Mouse (Mus musculus) limb, embryonic 14.5 days (tissue): ENCODE results near the gene Slitrk5. TPM values are rescaled to one million over a fixed set of nuclear protein-coding genes. Genes with fewer than 3 reads are reported as not detected.
"Not testable (repeated sequence)": the region's sequence is repeated elsewhere in the genome, so short reads cannot be mapped to it uniquely, and the experiment has no call there.

Source experiments
- ATAC-seq: fragments of 200-750 bp; cut with Nextera tagmentation; 2 replicates; pipeline ENCODE4 v1.8.0; 2017; ENCODE audit warnings: low read depth, moderate number of reproducible peaks, moderate TSS enrichment; ENCODE audit not compliant: low FRiP score
- DNase-seq: peaks from one replicate; pipeline ENCODE4 v3.0.0-alpha.2; 2015; ENCODE audit warnings: low spot score
- H3K27ac ChIP-seq: fragments of 300-500 bp; sonication (generic); replicated peaks from 2 replicates; pipeline ENCODE4 v1.5.1; 2014; ENCODE audit warnings: low read depth, mild to moderate bottlenecking, low read length, moderate library complexity, mixed read lengths
- H3K27me3 ChIP-seq: fragments of 300-500 bp; sonication (generic); 2 replicates; pipeline ENCODE4 v1.6.1; 2014; ENCODE audit warnings: low read length, mixed read lengths; ENCODE audit not compliant: control insufficient read depth, insufficient read depth
- H3K36me3 ChIP-seq: fragments of 300-500 bp; sonication (generic); 2 replicates; pipeline ENCODE4 v1.6.1; 2014; ENCODE audit warnings: mild to moderate bottlenecking, low read length, moderate library complexity, mixed read lengths; ENCODE audit not compliant: control insufficient read depth, insufficient read depth
- H3K4me1 ChIP-seq: fragments of 300-500 bp; sonication (generic); 2 replicates; pipeline ENCODE4 v1.6.1; 2014; ENCODE audit warnings: antibody characterized with exemption, low read length, mixed read lengths; ENCODE audit not compliant: control insufficient read depth, insufficient read depth
- H3K4me2 ChIP-seq: fragments of 300-500 bp; sonication (generic); replicated peaks from 2 replicates; pipeline ENCODE4 v1.6.1; 2014; ENCODE audit warnings: low read depth, mild to moderate bottlenecking, low read length, moderate library complexity; ENCODE audit not compliant: severe bottlenecking
- H3K4me3 ChIP-seq: fragments of 300-500 bp; sonication (generic); replicated peaks from 2 replicates; pipeline ENCODE4 v1.5.1; 2014; ENCODE audit warnings: low read length
- H3K9ac ChIP-seq: fragments of 300-500 bp; sonication (generic); 2 replicates; pipeline ENCODE4 v1.6.1; 2014; ENCODE audit warnings: mild to moderate bottlenecking, low read depth, low read length, moderate library complexity; ENCODE audit not compliant: severe bottlenecking
- H3K9me3 ChIP-seq: fragments of 300-500 bp; sonication (generic); 2 replicates; pipeline ENCODE4 v1.6.1; 2016; ENCODE audit warnings: low read length; ENCODE audit not compliant: control insufficient read depth
- POLR2A ChIP-seq: fragments of 200-500 bp; IDR thresholded peaks from 2 replicates; pipeline ENCODE4 v1.8.0; 2012; ENCODE audit warnings: inconsistent platforms, mild to moderate bottlenecking, moderate library complexity, borderline replicate concordance; ENCODE audit not compliant: insufficient read depth, insufficient read length; ENCODE audit errors: extremely low read depth
- WGBS: fragments of 180-500 bp; shearing (Covaris S2); extraction: QIAGEN DNeasy Blood & Tissue Kit; methylation state at CpG from one replicate; pipeline ENCODE4 v1.1.7; 2014; 5-methylcytosine and 5-hydroxymethylcytosine counted together
- polyA plus RNA-seq, 2 experiments: library from polyadenylated mRNA; depleted of rRNA in 1 of 2; stranded (reverse) in 1 of 2; unstranded in 1 of 2; fragments of >200 nt; fragmentation: Nextera tagmentation in 1 of 2; extraction: Ambion mirVana in 1 of 2; gene quantifications; 2 replicates each; pipeline versions ENCODE4 v1.2.1 to v1.2.3; 2012 to 2014

Slitrk5 gene
- polyA plus RNA-seq, 2 experiments: 2.2 to 2.4 TPM

DNA sequence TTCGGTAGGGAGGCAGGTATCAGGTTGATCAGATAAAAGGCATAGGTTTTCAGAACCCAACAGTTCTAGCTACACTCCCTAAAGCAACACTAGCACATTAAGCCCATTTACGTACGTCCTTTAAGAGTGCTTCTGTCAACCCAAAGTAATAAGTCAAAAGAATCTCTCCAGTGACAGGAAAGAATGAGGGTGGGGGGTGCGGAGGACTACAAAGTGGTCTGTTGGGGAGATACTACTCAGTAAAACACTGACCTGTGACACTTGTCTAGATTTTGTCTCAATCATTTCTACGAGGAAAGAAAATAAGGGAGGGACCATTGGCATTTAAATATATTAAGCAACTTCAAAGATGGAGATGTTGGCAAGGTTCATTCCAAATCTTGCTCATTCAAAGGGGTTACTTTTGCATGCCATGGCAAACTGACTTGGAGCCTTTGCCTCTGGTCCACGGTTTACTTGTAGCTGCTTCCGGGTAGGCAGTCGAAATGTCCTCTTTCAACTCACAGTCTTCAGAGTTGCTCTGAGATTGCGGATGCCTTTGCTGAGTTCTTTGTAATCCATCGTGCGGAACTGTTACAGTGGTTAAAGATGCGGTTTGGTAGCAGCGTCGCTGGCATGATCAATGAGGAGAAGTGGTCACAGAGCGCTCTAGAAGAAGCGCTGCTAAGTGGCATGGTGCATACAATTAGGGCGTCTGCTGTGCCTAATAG lies 2.6 kb downstream of the Slitrk5 start:
- 4% methylated on average over 17 of the region's 17 CpGs for WGBS
- Histone ChIP-seq H3K4me1 (peaks cover 6% of the 10 kb centered on the region; the same call in 1 of the 2 replicates), H3K27ac (no peak overlapping the region), H3K9ac (0 out of 2 replicates have a peak overlapping the region, but pooled peaks have one; percentile 72), H3K4me3 (peak overlapping the region; percentile 69), H3K27me3 (peaks cover 32% of the 10 kb centered on the region), H3K36me3 (no peaks in the 10 kb centered on the region), H3K4me2 (peak overlapping the region; percentile 96), H3K9me3 (no peaks in the 10 kb centered on the region)
- no peak for DNase-seq
- no peak for TF ChIP-seq POLR2A
- no peak for ATAC-seq

- peak overlapping the region; percentile 95; the same call in 1 of the 2 replicates for H3K4me2 ChIP-seq
- no peaks in the 10 kb centered on the region for H3K36me3 ChIP-seq
- H3K4me3 ChIP-seq: 0 out of 2 replicates have a peak overlapping the region, but pooled peaks have one; percentile 54
- no peak for DNase-seq
- peaks cover 6% of the 10 kb centered on the region; the same call in 1 of the 2 replicates for H3K4me1 ChIP-seq
- no peak overlapping the region for H3K27ac ChIP-seq
- H3K9me3 ChIP-seq: no peaks in the 10 kb centered on the region
- ATAC-seq: no peak
- 78% methylated on average over 8 of the region's 8 CpGs for WGBS
- H3K27me3 ChIP-seq: peaks cover 32% of the 10 kb centered on the region
- H3K9ac ChIP-seq: no peak overlapping the region
- TF ChIP-seq POLR2A: no peak
These were observed 5.4 kb downstream of the Slitrk5 start for GRCm38 (mm10) chr14:111680271-111680670.

DNA sequence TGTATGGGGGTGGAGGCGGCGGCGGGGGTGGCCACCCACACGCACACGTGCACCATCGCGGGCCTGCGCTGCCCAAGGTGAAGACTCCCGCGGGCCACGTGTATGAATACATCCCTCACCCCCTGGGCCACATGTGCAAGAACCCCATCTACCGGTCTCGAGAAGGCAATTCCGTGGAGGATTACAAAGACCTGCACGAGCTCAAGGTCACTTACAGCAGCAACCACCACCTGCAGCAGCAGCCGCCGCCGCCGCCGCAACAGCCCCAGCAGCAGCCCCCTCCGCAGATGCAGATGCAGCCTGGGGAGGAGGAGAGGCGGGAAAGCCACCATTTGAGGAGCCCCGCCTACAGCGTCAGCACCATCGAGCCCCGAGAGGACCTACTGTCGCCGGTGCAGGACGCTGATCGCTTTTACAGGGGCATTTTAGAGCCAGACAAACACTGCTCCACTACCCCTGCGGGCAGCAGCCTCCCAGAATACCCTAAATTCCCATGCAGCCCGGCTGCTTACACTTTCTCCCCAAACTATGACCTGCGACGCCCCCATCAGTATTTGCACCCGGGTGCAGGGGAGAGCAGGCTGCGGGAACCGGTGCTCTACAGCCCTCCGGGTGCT lies 6.3 kb downstream of the Slitrk5 start:
- no peak for TF ChIP-seq POLR2A

DNA sequence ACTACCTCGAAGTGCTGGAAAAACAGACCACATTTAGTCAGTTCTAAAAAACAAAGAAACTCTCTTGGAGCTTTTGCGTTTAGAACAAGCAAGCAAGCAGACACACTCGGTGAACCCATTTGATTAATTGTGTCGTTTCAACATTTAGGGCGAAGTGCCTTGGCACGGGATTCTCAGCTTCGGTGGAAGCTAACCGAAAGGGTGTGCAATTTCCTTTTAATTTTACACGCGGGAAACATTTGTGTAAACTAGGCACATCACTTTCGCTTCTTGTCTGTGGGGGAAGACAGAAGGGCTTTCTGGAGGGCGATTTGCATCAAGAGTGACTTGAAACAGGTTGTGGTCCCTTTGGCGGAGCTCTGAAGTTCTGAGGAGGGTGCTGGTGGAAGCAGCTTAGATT lies 6.9 kb downstream of the Slitrk5 start:
- Histone ChIP-seq H3K4me1 (peaks cover 6% of the 10 kb centered on the region; the same call in 1 of the 2 replicates), H3K9ac (peak overlapping the region; percentile 58)
- ATAC-seq: no peak

More for the DNA sequence above, 6.3 kb downstream of the Slitrk5 start:
- Histone ChIP-seq H3K4me2 (peak overlapping the region; percentile 95), H3K4me3 (peak overlapping the region; percentile 54), H3K9ac (peak overlapping the region; percentile 58), H3K27ac (no peak overlapping the region), H3K27me3 (peaks cover 32% of the 10 kb centered on the region), H3K36me3 (no peaks in the 10 kb centered on the region), H3K4me1 (peaks cover 6% of the 10 kb centered on the region; the same call in 1 of the 2 replicates), H3K9me3 (no peaks in the 10 kb centered on the region)
- DNase-seq (peak; percentile 28), ATAC-seq (peak; percentile 62)
- under 1% methylated on average over 37 of the region's 38 CpGs for WGBS

DNA sequence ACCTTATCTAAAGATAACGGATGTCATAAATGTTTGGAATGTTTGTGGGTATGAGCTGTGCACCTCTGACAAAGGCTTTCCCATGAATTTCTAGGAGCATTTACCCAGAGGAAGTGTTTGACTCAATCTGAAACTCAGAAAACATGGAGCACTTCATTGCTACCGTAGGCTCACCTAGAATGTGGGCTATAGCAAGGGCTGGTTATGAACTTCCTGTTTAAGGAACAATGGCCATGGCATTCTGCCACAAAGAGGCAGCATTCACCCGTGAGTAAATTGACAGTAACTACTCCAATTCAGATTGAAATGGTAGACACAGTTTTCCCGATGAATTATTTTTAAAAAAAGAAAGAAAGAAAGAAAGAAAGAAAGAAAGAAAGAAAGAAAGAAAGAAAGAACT lies 8.6 kb downstream of the Slitrk5 start:
- H3K36me3 ChIP-seq: no peaks in the 10 kb centered on the region
- H3K4me2 ChIP-seq: no peak overlapping the region
- WGBS: 79% methylated on average over 4 of the region's 4 CpGs
- H3K9ac ChIP-seq: no peak overlapping the region
- H3K9me3 ChIP-seq: no peaks in the 10 kb centered on the region
- peaks cover 20% of the 10 kb centered on the region; the same call in 1 of the 2 replicates for H3K27me3 ChIP-seq
- TF ChIP-seq POLR2A: no peak
- ATAC-seq: no peak
- no peak for DNase-seq
- H3K4me3 ChIP-seq: no peak overlapping the region
- H3K27ac ChIP-seq: no peak overlapping the region
- H3K4me1 ChIP-seq: no peaks in the 10 kb centered on the region; the same call in 1 of the 2 replicates

More for the DNA sequence above, 6.9 kb downstream of the Slitrk5 start:
- DNase-seq: no peak
- Histone ChIP-seq H3K9me3 (no peaks in the 10 kb centered on the region), H3K27ac (no peak overlapping the region), H3K36me3 (no peaks in the 10 kb centered on the region), H3K4me2 (peak overlapping the region; percentile 95), H3K4me3 (peak overlapping the region; percentile 54), H3K27me3 (peaks cover 29% of the 10 kb centered on the region)
- no peak for TF ChIP-seq POLR2A
- 4% methylated on average over 13 of the region's 13 CpGs for WGBS

DNA sequence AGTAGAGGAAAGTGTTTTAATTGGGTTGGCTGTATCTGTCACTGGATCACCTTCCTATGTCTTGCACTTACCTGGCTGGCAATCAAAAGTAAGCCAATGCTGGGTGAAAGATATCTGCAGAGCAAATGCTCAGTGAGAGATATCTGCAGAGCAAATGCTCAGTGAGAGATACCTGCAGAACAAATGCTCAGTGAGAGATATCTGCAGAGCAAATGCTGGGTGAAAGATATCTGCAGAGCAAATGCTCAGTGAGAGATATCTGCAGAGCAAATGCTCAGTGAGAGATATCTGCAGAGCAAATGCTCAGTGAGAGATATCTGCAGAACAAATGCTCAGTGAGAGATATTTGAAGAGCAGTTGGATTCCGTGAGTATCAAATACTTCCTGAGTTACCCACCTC lies 15.2 kb downstream of the Slitrk5 start:
- H3K4me1 ChIP-seq, H3K36me3 ChIP-seq, ATAC-seq, H3K27me3 ChIP-seq, H3K4me2 ChIP-seq, H3K9me3 ChIP-seq, H3K4me3 ChIP-seq, DNase-seq, H3K27ac ChIP-seq, H3K9ac ChIP-seq: not testable (repeated sequence)
- WGBS: 70% methylated on average over 1 of the region's 1 CpGs
